Mouse (Mus musculus) heart, postnatal 10 days (tissue): ENCODE measurements around the gene Crhr2. TPM values are rescaled to one million over a fixed set of nuclear protein-coding genes. Genes with fewer than 3 reads are reported as not detected.
A peak's percentile ranks its signal among the peaks of the same experiment; 100 is the strongest.

Experiments
- DNase-seq, 2 experiments: peaks; one replicate each; pipeline ENCODE4 v3.0.0; 2021
- intact Hi-C: fragments of 180-260 bp; cut with DNase I; formaldehyde crosslinking; loops from one replicate; pipeline ENCODE4 v1.15.1; 2025
- total RNA-seq, 2 experiments: library from RNA; stranded (reverse); gene quantifications; 2 replicates each; pipeline ENCODE4 v1.2.3; 2021

The Crhr2 gene
- 10 to 100 TPM in 1 of 2 experiments, 1 to 10 TPM in 1; 7.9 to 11.5 TPM for total RNA-seq

DNA sequence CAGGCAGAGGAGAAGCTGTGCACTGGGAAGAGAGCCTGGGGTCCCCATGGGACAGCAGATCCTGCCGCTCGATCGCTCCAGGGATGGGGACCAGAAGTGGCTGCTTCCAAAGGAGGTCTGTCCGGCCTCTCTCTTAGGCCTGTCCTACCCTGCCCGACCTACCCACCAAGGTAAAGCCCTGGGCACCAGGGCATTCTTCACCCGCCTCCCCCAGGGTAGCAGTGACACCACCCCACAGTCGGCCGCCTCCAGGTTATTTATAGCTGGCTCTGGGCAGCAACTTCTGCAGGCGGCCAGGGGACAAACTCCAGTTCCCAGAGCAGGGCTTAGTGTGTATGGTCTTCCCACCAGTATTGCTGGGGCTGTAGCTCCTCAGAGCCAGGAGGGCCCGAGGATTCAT is at the start of gene Crhr2:
Crhr2 (minus strand) TSS at position 223 of the 400 bp plus-strand sequence.
- intact Hi-C loops = no loop called here
- peak; percentile 60 to 66 for DNase-seq

DNA sequence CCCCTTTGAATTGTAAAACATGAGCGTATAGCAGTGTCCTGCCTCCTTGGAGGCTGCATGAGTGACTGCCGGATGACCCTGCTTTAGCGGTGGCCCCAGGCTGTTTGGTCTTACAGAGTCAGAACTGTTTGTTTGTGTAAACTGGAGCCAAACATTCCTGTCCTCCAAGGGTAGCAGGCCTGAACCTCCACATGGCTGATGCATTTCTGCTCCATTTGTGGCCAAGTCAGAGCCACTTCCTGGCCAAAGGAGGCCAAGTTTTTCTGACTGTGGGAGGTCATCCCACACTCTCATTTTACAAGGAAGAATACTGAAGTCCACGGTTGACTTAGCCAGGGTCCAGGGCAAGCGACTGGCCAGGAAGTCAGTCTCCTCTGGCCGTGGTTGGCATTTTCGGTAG is 46.7 kb upstream of the Crhr2 start:
- intact Hi-C loops = no loop called here
- peak; percentile 20 to 26 for DNase-seq

DNA sequence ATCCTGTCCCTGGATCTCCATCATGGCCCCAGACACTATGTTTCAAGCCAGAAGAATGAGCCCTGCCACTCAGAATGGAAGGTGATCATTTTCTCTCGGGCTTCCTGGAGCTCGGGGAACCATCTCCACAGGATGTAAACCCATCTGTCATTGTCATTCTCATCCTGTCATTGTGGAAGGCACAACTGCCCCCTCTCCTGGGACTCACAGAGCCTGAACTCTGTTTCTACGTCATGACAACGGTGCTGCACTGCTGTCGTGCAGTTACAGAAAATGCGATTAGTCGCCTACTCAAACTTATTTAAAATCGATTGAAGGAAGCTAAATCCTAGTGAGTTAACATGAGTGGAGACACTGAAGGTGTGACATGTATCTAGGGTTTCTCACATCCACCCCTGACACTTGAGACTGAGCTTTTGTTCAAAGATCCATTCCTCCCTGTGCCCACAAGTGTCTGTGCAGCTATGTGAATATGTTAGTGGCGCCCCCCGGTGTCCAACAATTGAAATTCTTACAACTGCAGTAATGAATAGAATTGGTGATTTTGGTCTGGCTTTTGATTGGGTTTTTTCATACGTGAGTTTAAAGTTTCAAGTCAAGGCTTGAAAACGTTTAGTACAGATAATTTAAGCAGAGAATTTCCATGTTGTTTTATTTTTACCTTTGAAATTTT is 44.4 kb upstream of the Crhr2 start:
- intact Hi-C loops = no loop called here
- DNase-seq = peak in 1 of 2 experiments; percentile 27

DNA sequence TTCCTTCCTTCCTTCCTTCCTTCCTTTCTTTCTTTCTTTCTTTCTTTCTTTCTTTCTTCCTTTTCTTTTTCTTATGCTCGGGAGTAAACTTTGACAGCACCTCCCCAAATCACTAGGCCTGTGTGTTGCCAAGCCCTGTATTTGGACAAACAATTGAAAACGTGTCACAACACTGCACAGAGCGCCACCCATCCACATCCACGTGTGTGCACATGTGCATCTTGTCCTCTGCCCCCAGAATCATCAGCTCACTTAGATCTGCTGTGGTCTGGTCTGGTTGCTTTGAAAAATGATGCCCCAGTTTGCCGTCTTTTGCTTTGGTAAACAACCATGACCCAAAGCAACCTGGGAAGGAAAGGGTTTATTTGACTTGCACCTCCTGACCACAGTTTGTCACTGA is 43.1 kb upstream of the Crhr2 start:
- no peak for DNase-seq
- intact Hi-C loops = no loop called here

DNA sequence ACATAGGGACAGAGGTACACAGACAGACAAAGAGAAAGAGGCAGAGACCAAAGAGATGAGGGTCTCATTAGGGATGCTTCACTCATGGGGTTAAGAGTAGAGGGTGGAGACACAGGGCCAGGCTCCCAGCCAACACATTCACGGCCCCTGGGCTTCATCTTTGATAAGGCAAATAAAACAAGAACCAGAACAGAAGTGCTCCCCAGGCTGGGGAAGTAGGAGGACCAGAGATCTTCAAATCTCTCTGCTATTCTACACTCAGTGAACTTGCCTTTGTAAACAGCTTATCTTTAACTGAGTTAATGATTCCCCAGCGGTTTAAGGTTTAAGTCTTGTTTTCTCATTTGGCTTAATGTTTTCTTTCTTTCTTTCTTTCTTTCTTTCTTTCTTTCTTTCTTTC is 42.6 kb upstream of the Crhr2 start:
- peak in 1 of 2 experiments; percentile 16 for DNase-seq
- intact Hi-C loops = no loop called here

DNA sequence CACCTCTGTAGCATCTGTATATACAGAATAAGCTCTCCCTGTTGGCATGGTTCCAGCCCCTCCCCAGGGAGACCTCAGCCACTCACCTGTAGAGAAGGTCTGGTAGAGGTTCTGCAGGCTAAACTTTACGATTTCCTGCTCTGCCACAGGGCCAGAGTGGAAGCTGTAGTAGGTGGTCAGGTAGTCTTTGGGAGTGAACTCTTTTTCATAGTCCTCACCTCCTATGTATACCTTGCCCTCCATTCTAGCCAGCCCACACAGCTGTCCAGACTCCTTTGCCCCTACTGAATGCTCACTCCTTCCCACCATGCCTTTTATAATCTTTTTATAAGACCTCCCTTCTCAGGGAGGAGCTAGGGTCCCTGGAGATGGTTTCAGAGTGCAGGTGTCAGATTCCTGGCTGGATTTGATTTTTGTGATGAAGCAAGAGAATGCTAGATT is 41.9 kb upstream of the Crhr2 start, which contains the start of gene Inmt:
Inmt (minus strand) TSS at position 303 of the 441 bp plus-strand sequence.
- intact Hi-C loops = no loop called here
- DNase-seq = no peak

DNA sequence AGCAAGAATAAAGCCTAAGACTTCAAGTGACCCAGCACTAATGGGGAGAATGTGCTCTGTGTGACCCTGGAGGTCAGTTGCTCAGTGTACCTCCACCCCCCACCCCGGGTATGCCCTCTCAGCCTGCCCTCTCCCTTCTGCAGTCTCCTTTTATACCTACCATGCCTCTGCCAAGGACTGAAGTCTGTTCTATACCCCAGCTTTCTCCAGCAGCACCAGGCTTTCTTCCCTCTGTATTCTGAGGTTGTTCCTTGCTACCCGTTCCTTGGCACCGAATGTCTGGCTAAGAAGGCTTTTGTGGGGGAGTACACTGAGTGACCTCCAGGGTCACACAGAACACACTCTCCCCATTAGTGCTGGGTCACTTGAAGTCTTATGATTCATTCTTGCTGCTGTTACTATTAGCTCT is 41.1 kb upstream of the Crhr2 start:
- DNase-seq = no peak
- intact Hi-C loops = no loop called here

DNA sequence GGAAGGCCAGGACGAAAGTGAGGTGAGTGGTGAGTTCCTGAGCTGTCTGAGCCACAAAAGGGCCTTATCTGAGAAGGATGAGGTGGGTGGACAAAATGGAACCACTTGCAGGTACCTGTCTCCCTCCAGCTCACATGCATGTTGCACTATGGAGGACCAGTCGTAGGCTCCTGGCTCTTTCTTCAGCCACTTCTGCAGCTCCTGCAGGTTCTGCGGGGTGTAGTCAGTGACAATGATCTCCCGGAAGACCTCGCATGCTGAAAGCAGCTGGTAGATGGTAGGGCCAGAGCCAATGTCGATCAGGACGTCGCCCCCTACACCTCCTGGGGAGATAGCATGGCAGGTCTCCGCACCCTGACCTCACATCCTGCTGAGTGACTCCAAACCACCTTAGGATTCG is 40.4 kb upstream of the Crhr2 start:
- DNase-seq = no peak
- intact Hi-C loops = no loop called here

DNA sequence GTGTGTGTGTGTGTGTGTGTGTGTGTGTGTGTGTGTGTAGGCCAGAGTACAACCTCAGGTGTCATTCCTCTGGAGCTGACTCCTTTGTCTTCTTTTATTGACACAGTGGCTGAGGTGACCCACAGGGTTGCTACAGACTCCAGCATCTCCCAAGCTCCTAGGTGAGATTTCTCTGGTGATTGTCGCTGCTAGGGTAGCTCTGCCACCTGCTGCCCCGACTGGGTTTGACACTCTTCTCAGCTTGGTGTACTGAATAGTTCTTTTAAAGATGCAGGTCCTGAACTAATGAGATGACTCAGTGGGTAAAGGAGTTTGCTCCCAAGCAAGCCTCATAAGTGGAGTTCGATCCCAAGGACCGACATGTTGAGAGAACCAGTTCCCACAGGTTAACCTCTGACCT is 38.8 kb upstream of the Crhr2 start:
- DNase-seq = no peak
- intact Hi-C loops = no loop called here

DNA sequence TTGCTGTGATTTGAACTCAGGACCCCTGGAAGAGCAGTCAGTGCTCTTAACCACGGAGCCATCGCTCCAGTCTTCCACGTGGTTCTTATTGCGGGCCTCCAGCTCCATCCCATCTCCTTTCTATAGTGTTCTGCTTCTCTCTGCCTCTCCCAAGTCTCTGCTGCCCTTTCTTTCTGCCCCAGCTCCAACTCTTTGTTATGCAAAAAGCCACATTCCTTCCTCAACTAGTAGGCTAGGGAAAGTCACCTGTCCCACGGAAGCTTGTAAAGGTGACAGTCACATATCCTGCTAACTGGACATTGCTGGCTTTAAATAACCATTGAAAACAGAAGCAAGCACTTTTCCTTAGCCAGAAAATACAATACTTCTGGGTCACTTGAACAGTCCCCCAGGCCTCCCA is 37.0 kb upstream of the Crhr2 start:
- intact Hi-C loops = loop anchor here (5.0 kb wide), 3 partner anchors 83 to 363 kb away; no protein-coding TSS in a partner anchor

DNA sequence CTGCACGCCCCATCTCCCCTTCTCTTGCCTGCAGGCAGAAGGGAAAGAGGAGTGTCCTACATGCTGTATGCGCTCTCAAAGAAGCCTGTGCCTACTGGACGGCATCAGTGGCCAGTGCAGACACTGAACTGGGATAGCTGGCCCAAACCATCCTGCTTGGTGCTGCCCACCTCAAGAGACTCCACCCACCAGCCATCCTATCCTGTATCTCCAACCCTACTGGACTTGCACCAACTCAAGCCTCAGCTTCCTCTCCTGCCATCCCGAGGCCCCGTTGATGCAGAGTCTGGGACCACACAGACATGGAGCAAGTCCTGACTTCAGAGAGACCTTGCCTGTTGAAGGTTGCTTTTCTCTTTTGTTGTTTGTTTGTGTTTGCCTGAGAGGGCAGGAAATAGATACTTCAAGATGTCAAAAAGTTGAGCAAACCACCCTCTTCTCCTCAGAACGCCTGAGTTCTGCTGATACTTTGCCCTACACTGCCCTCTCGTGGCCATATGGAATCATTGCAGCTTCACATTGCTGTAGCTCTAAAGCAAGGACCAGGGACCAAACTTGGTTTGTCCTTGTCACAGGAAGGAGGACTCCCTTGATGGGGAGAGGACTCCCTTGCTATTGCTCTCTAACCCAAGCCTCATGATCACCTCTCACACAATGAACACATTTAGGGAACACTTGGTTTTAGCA is 34.1 kb upstream of the Crhr2 start:
- intact Hi-C loops = loop anchor here (1.0 to 5.0 kb wide), 7 partner anchors 80 to 582 kb away; no protein-coding TSS in a partner anchor
- DNase-seq = peak; percentile 77 to 88

More for the DNA sequence above, 37.0 kb upstream of the Crhr2 start:
- no peak for DNase-seq

DNA sequence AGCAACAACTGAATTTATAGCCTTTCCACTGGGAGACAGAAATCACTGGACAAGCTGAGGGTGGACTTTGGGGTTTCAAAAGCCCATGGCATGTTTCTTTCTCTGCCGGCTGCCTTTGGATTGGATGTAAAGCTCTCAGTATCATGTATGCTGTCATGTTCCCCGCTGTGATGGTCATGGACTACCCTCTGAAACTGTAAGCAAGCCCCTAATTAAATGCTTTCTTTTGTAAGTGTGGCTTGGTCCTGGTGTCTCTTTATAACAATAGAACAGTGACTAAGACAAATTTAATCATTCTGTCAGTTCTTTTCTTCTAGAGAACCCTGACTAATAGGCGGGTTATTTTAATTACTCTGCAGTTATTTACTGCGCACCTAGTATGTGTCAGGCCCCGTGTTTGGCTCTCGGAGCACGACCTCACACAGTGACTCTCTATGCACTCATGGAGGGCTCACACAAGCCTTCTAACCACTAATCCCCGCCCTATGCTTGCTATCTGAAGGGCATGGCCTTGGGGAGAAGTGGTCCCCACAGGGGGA is 30.3 kb upstream of the Crhr2 start:
- intact Hi-C loops = no loop called here
- no peak for DNase-seq

DNA sequence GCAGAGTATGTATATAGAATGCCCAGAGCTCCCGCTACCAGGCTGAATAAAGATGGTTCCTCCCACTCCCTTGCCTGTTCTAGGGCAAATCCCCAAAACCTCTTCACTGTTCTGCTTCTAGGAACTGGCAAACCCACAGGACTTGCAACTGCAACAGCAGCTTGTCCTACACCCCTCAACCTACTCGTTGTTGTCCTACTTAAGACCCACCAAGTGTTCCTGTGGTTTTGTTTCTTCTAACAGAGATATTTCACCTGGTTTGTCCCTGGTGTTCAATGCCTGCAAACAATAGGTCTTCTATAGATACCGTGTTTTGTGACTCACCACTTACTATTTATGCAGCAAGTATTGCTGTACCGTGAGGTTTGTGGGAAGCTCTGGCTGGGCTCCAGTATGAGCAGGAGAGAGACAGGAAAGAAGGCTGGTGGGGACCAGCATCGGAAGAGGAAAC is 28.5 kb upstream of the Crhr2 start:
- DNase-seq = no peak
- intact Hi-C loops = no loop called here

DNA sequence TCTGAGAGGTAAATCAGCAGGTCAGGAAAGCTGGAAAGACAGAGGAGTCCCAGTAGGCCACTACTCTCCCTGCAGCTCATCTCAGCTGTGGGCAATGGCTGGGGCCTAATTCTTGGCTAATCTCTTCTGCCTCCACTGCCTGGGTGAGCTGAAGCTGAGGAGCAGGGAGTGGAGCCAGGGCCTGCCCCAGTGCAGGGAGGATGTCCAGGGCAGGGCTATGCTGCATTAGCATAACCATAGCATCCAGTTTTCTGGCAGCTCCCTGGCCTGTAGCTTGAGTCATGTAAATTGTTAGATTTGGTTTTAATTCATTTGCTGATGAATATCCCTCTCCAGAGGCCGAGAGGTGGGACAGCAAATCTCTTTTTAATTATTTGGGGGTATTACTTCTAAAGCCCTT is 26.4 kb upstream of the Crhr2 start:
- intact Hi-C loops = no loop called here
- no peak for DNase-seq

DNA sequence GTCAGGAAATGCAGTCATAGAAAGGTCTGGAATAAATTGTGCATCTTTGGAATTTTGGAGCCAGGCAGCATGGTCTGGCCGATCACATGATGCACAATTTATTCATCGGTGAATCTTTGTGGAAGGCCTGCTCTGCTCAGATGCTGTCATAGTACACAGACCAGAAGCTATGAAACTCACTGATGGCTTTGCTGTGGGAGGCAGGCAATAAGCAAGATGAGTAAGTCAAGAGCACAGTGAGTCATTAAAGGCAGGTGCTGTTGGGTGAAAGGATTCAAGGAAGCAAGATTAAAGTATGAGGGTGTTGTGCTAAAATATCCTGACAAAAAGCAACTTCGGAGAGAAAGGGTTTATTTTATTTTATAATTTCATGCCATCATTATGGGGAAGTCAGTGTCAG is 19.4 kb upstream of the Crhr2 start:
- intact Hi-C loops = no loop called here
- DNase-seq = no peak

DNA sequence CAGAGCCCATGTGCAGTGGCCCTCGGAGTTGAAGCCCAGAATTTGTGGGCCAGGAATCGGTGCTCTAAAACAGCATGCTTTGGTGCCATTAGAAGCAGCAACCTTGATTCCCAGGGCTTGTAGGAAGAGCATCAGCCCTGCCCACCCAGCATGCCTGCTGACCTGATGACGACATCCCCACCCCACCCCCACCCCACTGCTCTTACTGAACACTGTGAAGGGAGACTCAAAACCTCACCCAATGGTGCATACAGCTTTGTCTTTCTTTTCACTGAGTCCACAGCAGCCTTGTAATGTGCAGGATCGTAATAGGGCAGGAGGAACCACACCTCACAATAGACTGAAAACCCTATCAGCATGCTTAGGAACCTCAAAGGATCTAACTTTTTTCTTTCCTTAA is 13.3 kb upstream of the Crhr2 start:
- intact Hi-C loops = no loop called here

DNA sequence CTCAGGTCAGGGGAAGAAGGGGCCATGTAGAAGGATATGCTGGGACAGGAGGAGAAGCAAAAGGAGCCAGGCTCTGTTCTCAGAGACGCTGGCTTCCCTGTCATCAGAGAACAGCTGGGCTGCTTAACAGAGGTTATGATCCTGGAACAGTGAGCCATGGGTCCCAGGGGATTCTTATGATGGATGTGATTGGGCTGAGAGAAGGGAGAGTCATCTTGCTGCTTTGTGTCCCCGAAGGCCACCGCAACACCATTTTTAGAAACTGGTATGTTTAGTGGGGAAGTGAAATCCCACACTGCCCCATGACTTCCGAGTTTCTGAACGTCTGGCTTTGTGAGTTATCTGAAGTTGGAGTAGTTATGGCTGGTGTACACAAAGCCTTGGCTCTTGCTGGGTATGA is 12.5 kb upstream of the Crhr2 start:
- DNase-seq = peak; percentile 42 to 47
- intact Hi-C loops = no loop called here

More for the DNA sequence above, 13.3 kb upstream of the Crhr2 start:
- no peak for DNase-seq

DNA sequence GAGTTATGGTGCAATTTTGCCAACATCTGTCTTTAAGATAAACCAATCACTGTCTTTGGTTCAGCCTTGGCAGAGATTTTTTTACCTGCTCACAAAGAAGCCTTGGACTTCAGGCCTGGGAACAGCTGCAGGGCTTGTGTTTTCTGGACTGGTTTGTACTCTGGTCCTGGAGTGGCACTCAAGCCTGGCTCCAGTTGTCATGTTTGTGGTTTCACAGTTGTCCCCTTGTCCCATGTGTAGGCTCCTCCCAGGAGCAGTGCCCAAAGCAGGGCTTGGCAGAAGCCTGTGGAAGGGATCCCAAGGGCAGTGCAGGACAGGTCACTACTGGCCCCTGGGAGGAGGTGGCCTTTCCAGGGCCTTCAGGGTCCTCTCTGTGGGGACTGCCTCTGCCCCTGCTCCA is 5.5 kb upstream of the Crhr2 start:
- intact Hi-C loops = no loop called here
- DNase-seq = peak; percentile 33 to 38

DNA sequence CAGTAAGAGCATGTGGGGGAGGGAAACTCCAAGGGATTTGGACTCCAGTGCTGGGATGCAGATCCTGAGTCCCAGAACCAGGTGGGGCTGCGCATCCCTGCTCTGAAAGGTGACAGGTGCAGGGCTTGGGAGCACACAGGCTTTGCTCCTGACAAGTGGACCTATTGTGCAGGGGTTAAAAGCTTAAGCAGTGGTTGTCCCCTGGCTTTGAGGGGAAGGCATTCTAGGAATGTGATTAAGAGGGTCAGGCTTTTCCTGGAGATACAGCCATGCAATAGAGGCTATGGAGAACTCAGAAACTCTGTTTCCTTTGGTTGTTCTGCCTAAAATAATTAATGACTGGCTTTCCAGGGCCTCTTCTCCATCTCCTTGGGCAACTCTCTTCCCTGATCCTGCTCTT is 609 bp upstream of the Crhr2 start:
- intact Hi-C loops = no loop called here
- DNase-seq = peak in 1 of 2 experiments; percentile 19

DNA sequence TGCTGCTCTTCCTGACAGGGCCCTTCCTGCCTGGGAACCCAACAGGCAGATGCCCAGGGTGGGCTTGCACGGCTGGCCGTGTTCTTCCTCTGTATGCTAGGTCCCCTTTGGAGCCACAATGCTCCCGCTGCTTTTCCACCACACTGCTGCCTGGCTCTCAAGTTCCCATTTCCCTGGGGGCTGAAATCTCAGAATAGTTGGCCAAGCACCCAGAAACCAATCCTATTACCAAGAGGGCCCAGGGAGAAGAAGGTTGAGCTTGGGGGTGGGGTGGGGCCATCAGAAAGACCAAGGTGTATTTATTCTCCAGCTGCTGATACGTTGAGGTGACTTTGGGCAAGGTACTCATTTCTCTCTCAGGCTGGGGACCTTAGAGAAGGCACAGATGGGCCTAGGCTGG is 1.5 kb downstream of the Crhr2 start:
- DNase-seq = no peak
- intact Hi-C loops = no loop called here

DNA sequence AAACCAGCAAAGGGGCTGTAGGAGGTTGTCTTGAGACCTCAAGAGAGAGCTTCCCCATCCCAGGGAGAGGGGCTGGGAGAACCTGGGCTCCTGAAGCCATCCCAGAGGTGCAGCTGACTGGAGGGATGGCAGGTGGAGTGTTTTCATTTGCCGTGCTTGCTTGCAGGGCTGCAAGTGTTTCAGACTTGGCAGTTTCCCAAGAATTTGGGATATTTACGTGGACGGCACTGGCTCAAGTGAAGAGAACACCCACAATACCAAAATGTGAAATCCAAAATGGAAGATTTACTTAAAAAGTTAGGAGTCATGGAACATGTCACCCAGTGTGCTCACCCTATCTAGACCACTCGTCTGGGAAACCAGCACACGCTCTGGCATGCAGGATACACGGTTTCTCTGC is 2.2 kb downstream of the Crhr2 start:
- intact Hi-C loops = no loop called here
- DNase-seq = peak; percentile 43 to 57

DNA sequence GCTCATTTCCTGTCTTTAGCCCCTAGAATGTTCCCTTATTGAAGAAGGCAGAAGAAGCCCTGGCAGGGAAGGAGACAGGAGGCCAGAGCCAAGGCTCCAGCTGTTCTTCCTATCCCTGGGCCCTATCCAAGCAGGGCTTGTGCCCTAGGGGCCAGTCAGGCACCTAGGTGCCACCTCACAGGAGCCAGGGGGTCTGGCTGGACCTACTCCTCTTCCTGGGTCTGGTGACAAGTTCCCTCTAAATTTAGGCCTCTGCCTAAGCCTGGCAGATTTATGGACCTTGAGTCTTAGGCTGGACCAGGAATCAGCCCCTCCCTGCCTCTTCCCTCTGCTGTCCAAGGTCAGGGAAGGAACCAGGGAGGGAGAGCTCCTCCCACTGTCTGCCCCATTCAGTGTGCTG is 4.4 kb downstream of the Crhr2 start:
- intact Hi-C loops = no loop called here
- no peak for DNase-seq
